Mouse (Mus musculus): ENCODE data around the gene Efhd1. TPM values are rescaled to one million over a fixed set of nuclear protein-coding genes. Genes with fewer than 3 reads are reported as not detected.
A peak's percentile ranks its signal among the peaks of the same experiment; 100 is the strongest.

Gene Efhd1
- polyA plus RNA-seq, 1 experiment from 2014 or later, result 3.0 TPM

GRCm38 (mm10) chr1:87245929-87246815 lies 18.0 kb upstream of the Efhd1 start:
- Histone ChIP-seq H3K4me3 (peak overlapping the region; percentile 1; the same call in 1 of the 2 replicates), H3K27ac (no peak overlapping the region), H3K9me3 (no peaks in the 10 kb centered on the region), H3K4me2 (peak overlapping the region; percentile 33; the same call in 1 of the 2 replicates), H3K27me3 (no peaks in the 10 kb centered on the region), H3K4me1 (peaks cover 13% of the 10 kb centered on the region), H3K36me3 (0 out of 2 replicates have a peak, but pooled peaks cover 2% of the 10 kb centered on the region), H3K9ac (no peak overlapping the region)
- ATAC-seq (ENCODE audit: insufficient number of reproducible peaks, low FRiP score, low TSS enrichment, low read depth), result peak; percentile 56; the same call in 1 of the 2 replicates
- 26% methylated on average over 22 of the region's 22 CpGs for WGBS

GRCm38 (mm10) chr1:87252040-87252609 lies 12.0 kb upstream of the Efhd1 start:
- ATAC-seq (ENCODE audit: insufficient number of reproducible peaks, low FRiP score, low TSS enrichment, low read depth), result no peak
- H3K27me3 ChIP-seq, result no peaks in the 10 kb centered on the region
- no peak overlapping the region for H3K27ac ChIP-seq
- H3K36me3 ChIP-seq, result no peaks in the 10 kb centered on the region
- 57% methylated on average over 5 of the region's 5 CpGs for WGBS
- no peaks in the 10 kb centered on the region for H3K9me3 ChIP-seq
- no peak overlapping the region for H3K4me2 ChIP-seq
- no peaks in the 10 kb centered on the region for H3K4me1 ChIP-seq
- H3K4me3 ChIP-seq, result no peak overlapping the region
- H3K9ac ChIP-seq, result no peak overlapping the region

- Histone ChIP-seq H3K4me1 (0 out of 2 replicates have a peak, but pooled peaks cover 3% of the 10 kb centered on the region), H3K36me3 (no peaks in the 10 kb centered on the region), H3K27ac (no peak overlapping the region), H3K9me3 (no peaks in the 10 kb centered on the region), H3K4me2 (no peak overlapping the region), H3K27me3 (peaks cover 24% of the 10 kb centered on the region), H3K9ac (no peak overlapping the region), H3K4me3 (no peak overlapping the region)
- WGBS, result 58% methylated on average over 4 of the region's 4 CpGs
- no peak for ATAC-seq (ENCODE audit: insufficient number of reproducible peaks, low FRiP score, low TSS enrichment, low read depth)
These were observed 9.0 kb upstream of the Efhd1 start for GRCm38 (mm10) chr1:87255173-87255572.

GRCm38 (mm10) chr1:87257691-87258090 lies 6.5 kb upstream of the Efhd1 start:
- H3K9ac ChIP-seq, result no peak overlapping the region
- H3K4me2 ChIP-seq, result no peak overlapping the region
- no peak for ATAC-seq (ENCODE audit: insufficient number of reproducible peaks, low FRiP score, low TSS enrichment, low read depth)
- H3K36me3 ChIP-seq, result no peaks in the 10 kb centered on the region
- H3K9me3 ChIP-seq, result no peaks in the 10 kb centered on the region
- peaks cover 38% of the 10 kb centered on the region for H3K27me3 ChIP-seq
- WGBS, result 21% methylated on average over 11 of the region's 11 CpGs
- 0 out of 2 replicates have a peak, but pooled peaks cover 3% of the 10 kb centered on the region for H3K4me1 ChIP-seq
- H3K27ac ChIP-seq, result no peak overlapping the region
- no peak overlapping the region for H3K4me3 ChIP-seq

- Histone ChIP-seq H3K9ac (no peak overlapping the region), H3K27me3 (peaks cover 46% of the 10 kb centered on the region), H3K9me3 (no peaks in the 10 kb centered on the region), H3K27ac (no peak overlapping the region), H3K4me3 (no peak overlapping the region), H3K4me1 (peaks cover 3% of the 10 kb centered on the region; the same call in 1 of the 2 replicates), H3K36me3 (no peaks in the 10 kb centered on the region), H3K4me2 (no peak overlapping the region)
- ATAC-seq (ENCODE audit: insufficient number of reproducible peaks, low FRiP score, low TSS enrichment, low read depth), result no peak
- WGBS, result 7% methylated on average over 14 of the region's 14 CpGs
These were observed 5.7 kb upstream of the Efhd1 start for GRCm38 (mm10) chr1:87258484-87258883.

GRCm38 (mm10) chr1:87259316-87259715 lies 4.8 kb upstream of the Efhd1 start:
- H3K27me3 ChIP-seq, result peaks cover 54% of the 10 kb centered on the region
- no peaks in the 10 kb centered on the region for H3K9me3 ChIP-seq
- ATAC-seq (ENCODE audit: insufficient number of reproducible peaks, low FRiP score, low TSS enrichment, low read depth), result no peak
- WGBS, result 71% methylated on average over 2 of the region's 2 CpGs
- no peak overlapping the region for H3K4me3 ChIP-seq
- no peak overlapping the region for H3K4me2 ChIP-seq
- no peaks in the 10 kb centered on the region for H3K36me3 ChIP-seq
- H3K9ac ChIP-seq, result no peak overlapping the region
- peaks cover 10% of the 10 kb centered on the region for H3K4me1 ChIP-seq
- no peak overlapping the region for H3K27ac ChIP-seq

- H3K4me3 ChIP-seq, result no peak overlapping the region
- WGBS, result 8% methylated on average over 9 of the region's 9 CpGs
- H3K9me3 ChIP-seq, result no peaks in the 10 kb centered on the region
- no peak overlapping the region for H3K27ac ChIP-seq
- H3K36me3 ChIP-seq, result no peaks in the 10 kb centered on the region
- H3K27me3 ChIP-seq, result peaks cover 79% of the 10 kb centered on the region
- H3K9ac ChIP-seq, result no peak overlapping the region
- H3K4me2 ChIP-seq, result no peak overlapping the region
- H3K4me1 ChIP-seq, result peaks cover 26% of the 10 kb centered on the region
- no peak for ATAC-seq (ENCODE audit: insufficient number of reproducible peaks, low FRiP score, low TSS enrichment, low read depth)
These were observed 906 bp upstream of the Efhd1 start for GRCm38 (mm10) chr1:87263257-87263656.

GRCm38 (mm10) chr1:87263796-87264133 lies 398 bp upstream of the Efhd1 start:
- H3K4me1 ChIP-seq, result peaks cover 23% of the 10 kb centered on the region
- peak overlapping the region; percentile 50 for H3K4me3 ChIP-seq
- H3K27me3 ChIP-seq, result peaks cover 75% of the 10 kb centered on the region
- 4% methylated on average over 12 of the region's 12 CpGs for WGBS
- peak overlapping the region; percentile 97 for H3K4me2 ChIP-seq
- H3K36me3 ChIP-seq, result no peaks in the 10 kb centered on the region
- no peak overlapping the region for H3K9ac ChIP-seq
- H3K27ac ChIP-seq, result no peak overlapping the region
- no peak for ATAC-seq (ENCODE audit: insufficient number of reproducible peaks, low FRiP score, low TSS enrichment, low read depth)
- no peaks in the 10 kb centered on the region for H3K9me3 ChIP-seq

GRCm38 (mm10) chr1:87265200-87265599 lies 1.0 kb downstream of the Efhd1 start:
- peak overlapping the region; percentile 97 for H3K4me2 ChIP-seq
- H3K9ac ChIP-seq, result no peak overlapping the region
- ATAC-seq (ENCODE audit: insufficient number of reproducible peaks, low FRiP score, low TSS enrichment, low read depth), result no peak
- WGBS, result under 1% methylated on average over 13 of the region's 13 CpGs
- no peaks in the 10 kb centered on the region for H3K36me3 ChIP-seq
- peak overlapping the region; percentile 50 for H3K4me3 ChIP-seq
- H3K4me1 ChIP-seq, result peaks cover 25% of the 10 kb centered on the region
- no peaks in the 10 kb centered on the region for H3K9me3 ChIP-seq
- no peak overlapping the region for H3K27ac ChIP-seq
- peaks cover 66% of the 10 kb centered on the region for H3K27me3 ChIP-seq

GRCm38 (mm10) chr1:87266296-87267090 lies 2.3 kb downstream of the Efhd1 start:
- H3K27ac ChIP-seq, result no peak overlapping the region
- no peaks in the 10 kb centered on the region for H3K36me3 ChIP-seq
- no peak overlapping the region for H3K9ac ChIP-seq
- 26% methylated on average over 8 of the region's 8 CpGs for WGBS
- H3K27me3 ChIP-seq, result peaks cover 64% of the 10 kb centered on the region
- no peak for ATAC-seq (ENCODE audit: insufficient number of reproducible peaks, low FRiP score, low TSS enrichment, low read depth)
- H3K9me3 ChIP-seq, result no peaks in the 10 kb centered on the region
- no peak overlapping the region for H3K4me2 ChIP-seq
- peaks cover 38% of the 10 kb centered on the region for H3K4me1 ChIP-seq
- H3K4me3 ChIP-seq, result no peak overlapping the region

- Histone ChIP-seq H3K27ac (peak overlapping the region; percentile 83), H3K4me2 (no peak overlapping the region), H3K9ac (no peak overlapping the region)
These were observed 6.0 kb downstream of the Efhd1 start for GRCm38 (mm10) chr1:87270204-87270603.

More at GRCm38 (mm10) chr1:87270204-87270603, 6.0 kb downstream of the Efhd1 start:
- 32% methylated on average over 3 of the region's 3 CpGs for WGBS
- H3K4me1 ChIP-seq, result peaks cover 35% of the 10 kb centered on the region
- H3K27me3 ChIP-seq, result peaks cover 27% of the 10 kb centered on the region
- H3K9me3 ChIP-seq, result no peaks in the 10 kb centered on the region
- H3K4me3 ChIP-seq, result no peak overlapping the region
- ATAC-seq (ENCODE audit: insufficient number of reproducible peaks, low FRiP score, low TSS enrichment, low read depth), result no peak
- H3K36me3 ChIP-seq, result no peaks in the 10 kb centered on the region

Data from limb, embryonic 15.5 days (tissue).